Mouse (Mus musculus) brain, embryonic 14.5 days (tissue): ENCODE results near the gene Comt.

Experiments used
- CTCF ChIP-seq: fragments of 200-500 bp; IDR thresholded peaks from 2 replicates; pipeline ENCODE4 v1.5.1; 2012; ENCODE audit warnings: inconsistent platforms, mild to moderate bottlenecking, moderate library complexity, borderline replicate concordance; ENCODE audit not compliant: insufficient read depth, insufficient read length; ENCODE audit errors: extremely low read depth
- POLR2A ChIP-seq: fragments of 200-500 bp; IDR thresholded peaks from 2 replicates; pipeline ENCODE4 v1.6.1; 2012; ENCODE audit warnings: mild to moderate bottlenecking, inconsistent platforms, borderline replicate concordance; ENCODE audit not compliant: poor library complexity, insufficient read depth, insufficient read length, severe bottlenecking; ENCODE audit errors: extremely low read depth

- TF ChIP-seq CTCF = no peak
- TF ChIP-seq POLR2A = no peak
Measured at GRCm38 (mm10) chr16:18370197-18370596, 56.5 kb downstream of the Comt start.
